Mouse (Mus musculus) heart, embryonic 10.5 days (tissue): ENCODE measurements around the gene Scgb3a1. TPM values are rescaled to one million over a fixed set of nuclear protein-coding genes. Genes with fewer than 3 reads are reported as not detected.

Experiments used
- DNase-seq: peaks from one replicate; pipeline ENCODE4 v3.0.0-alpha.2; 2017; ENCODE audit warnings: low spot score
- H3K27ac ChIP-seq: fragments of 300-500 bp; sonication (generic); 2 replicates; pipeline ENCODE4 v1.5.1; 2016; ENCODE audit warnings: mild to moderate bottlenecking
- H3K27me3 ChIP-seq: fragments of 300-500 bp; sonication (generic); 2 replicates; pipeline ENCODE4 v1.6.1; 2016; ENCODE audit warnings: mild to moderate bottlenecking; ENCODE audit not compliant: poor library complexity, insufficient read depth, severe bottlenecking
- H3K36me3 ChIP-seq: fragments of 300-500 bp; sonication (generic); 2 replicates; pipeline ENCODE4 v1.6.1; 2016; ENCODE audit warnings: mild to moderate bottlenecking, moderate library complexity
- H3K4me1 ChIP-seq: fragments of 300-500 bp; sonication (generic); 2 replicates; pipeline ENCODE4 v1.6.1; 2016; ENCODE audit warnings: mild to moderate bottlenecking
- H3K4me3 ChIP-seq: fragments of 300-500 bp; sonication (generic); 2 replicates; pipeline ENCODE4 v1.5.1; 2016; ENCODE audit warnings: mild to moderate bottlenecking, moderate library complexity
- H3K9me3 ChIP-seq: fragments of 300-500 bp; sonication (generic); 2 replicates; pipeline ENCODE4 v1.6.1; 2016; ENCODE audit warnings: mild to moderate bottlenecking, moderate library complexity
- WGBS: fragments of 180-500 bp; shearing (Covaris S2); methylation state at CpG from one replicate; pipeline ENCODE4 v1.1.7; 2016; 5-methylcytosine and 5-hydroxymethylcytosine counted together
- polyA plus RNA-seq: library from polyadenylated mRNA; unstranded; fragments of >200 nt; fragmentation: Nextera tagmentation; extraction: Ambion mirVana; gene quantifications from 2 replicates; pipeline ENCODE4 v1.2.1, GENCODE M21; 2016

Gene Scgb3a1
- polyA plus RNA-seq, 1 experiment from 2014 or later, result 0.30 TPM

DNA sequence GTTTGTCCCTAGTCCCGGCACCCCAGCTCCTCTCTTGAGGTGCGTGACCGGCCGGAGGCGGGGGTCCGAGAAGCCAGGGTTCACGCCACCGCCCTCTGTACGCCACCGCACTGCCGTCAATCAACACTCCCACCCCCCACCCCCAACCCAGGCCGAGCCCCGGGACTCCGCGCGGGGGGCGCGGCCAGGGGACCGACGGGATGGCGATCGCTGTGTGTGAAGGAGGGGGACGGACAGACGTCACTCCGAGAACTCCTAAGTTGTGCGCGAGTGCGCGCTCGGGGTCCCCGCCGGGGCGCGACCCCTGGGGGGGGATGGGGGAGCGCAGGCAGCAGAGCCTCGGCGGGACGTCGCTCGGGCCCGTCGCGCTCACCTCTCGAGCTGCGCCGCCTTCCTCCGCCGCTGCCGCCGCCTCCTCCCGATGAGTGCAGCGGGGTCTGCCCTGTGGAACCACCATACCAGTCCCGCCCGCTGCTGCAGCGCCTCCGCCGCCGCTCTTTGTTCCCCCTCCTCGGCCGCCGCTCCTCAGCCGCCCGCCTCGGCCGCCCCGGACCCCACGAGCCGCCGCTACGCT lies 48.7 kb downstream of the Scgb3a1 start:
- H3K27me3 ChIP-seq, result no peaks in the 10 kb centered on the region
- peak; percentile 81 for DNase-seq
- no peaks in the 10 kb centered on the region for H3K9me3 ChIP-seq
- H3K4me1 ChIP-seq, result peaks cover 21% of the 10 kb centered on the region
- peak overlapping the region; percentile 100 for H3K27ac ChIP-seq
- 1% methylated on average over 63 of the region's 70 CpGs for WGBS
- H3K4me3 ChIP-seq, result peak overlapping the region; percentile 98
- 0 out of 2 replicates have a peak, but pooled peaks cover 12% of the 10 kb centered on the region for H3K36me3 ChIP-seq

DNA sequence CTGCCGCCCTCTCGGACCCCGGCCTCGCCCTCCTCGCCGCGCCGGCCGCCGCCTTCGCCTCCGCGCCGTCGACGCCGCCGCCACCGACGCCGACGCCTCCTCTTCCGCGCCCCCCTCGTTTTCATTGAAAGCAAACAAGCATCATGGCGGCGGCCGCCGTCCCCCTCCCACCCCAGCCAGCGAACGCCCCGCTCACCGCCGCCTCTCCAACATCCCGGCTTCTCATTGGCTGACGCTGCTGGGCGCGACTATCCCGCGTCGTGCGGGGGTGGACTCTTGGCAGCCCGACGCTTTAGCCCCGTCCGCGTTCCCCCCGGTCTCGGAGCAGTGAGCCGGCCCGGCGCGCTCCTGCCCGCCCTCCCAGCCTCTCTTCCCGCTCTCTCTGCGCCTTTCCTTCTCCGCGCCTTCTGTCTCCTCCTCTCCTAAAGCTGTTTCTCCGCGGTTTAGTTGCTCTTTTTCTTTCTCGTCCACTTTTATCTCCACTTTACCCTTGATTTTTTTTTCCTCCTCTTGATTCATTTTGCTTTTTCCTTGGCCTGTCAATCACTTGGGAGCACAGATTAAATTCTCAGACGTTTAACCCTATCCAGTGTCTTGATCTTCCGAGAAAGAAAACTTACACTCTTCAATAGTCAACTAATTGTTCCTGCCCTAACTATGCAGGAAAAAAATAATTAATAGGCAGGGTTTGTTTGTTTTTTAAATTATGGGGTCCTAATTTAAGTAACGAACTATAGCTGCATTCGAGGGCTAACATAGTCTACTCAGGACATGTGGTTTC lies 49.3 kb downstream of the Scgb3a1 start, which contains the start of gene Cnot6:
Cnot6 (minus strand) TSS at position 169 of the 781 bp plus-strand sequence.
- 1% methylated on average over 65 of the region's 65 CpGs for WGBS
- peak; percentile 99 for DNase-seq

GRCm38 (mm10) chr11:49713336-49714334 lies 50.2 kb downstream of the Scgb3a1 start:
- peak overlapping the region; percentile 100 for H3K27ac ChIP-seq

More for the DNA sequence above, 49.3 kb downstream of the Scgb3a1 start, which contains the start of gene Cnot6:
- H3K36me3 ChIP-seq, result 0 out of 2 replicates have a peak, but pooled peaks cover 7% of the 10 kb centered on the region
- peaks cover 21% of the 10 kb centered on the region for H3K4me1 ChIP-seq
- peak within 1 kb of the TSS; percentile 100 for H3K27ac ChIP-seq
- H3K9me3 ChIP-seq, result no peaks in the 10 kb centered on the region
- H3K4me3 ChIP-seq, result peak within 1 kb of the TSS; percentile 98
- H3K27me3 ChIP-seq, result no peaks in the 10 kb centered on the region

More at GRCm38 (mm10) chr11:49713336-49714334, 50.2 kb downstream of the Scgb3a1 start:
- H3K27me3 ChIP-seq, result no peaks in the 10 kb centered on the region
- DNase-seq, result no peak
- 0 out of 2 replicates have a peak, but pooled peaks cover 3% of the 10 kb centered on the region for H3K36me3 ChIP-seq
- peaks cover 21% of the 10 kb centered on the region for H3K4me1 ChIP-seq
- 42% methylated on average over 20 of the region's 20 CpGs for WGBS
- H3K9me3 ChIP-seq, result no peaks in the 10 kb centered on the region
- H3K4me3 ChIP-seq, result peak overlapping the region; percentile 98

Other genes with a start within 250 kb of the Scgb3a1 start
- gene Olfr1389, start 240.5 kb upstream of the Scgb3a1 start, polyA plus RNA-seq, result not detected in 2 replicates
- gene Olfr1388, start 227.0 kb upstream of the Scgb3a1 start, polyA plus RNA-seq, result 0.16 and 0.18 TPM in 2 replicates
- gene Olfr1387, start 208.3 kb upstream of the Scgb3a1 start, polyA plus RNA-seq, result not detected in 2 replicates
- gene Olfr1386, start 198.6 kb upstream of the Scgb3a1 start, polyA plus RNA-seq, result not detected in 2 replicates
- not detected in 2 replicates for gene Olfr1385, start 174.5 kb upstream of the Scgb3a1 start, polyA plus RNA-seq
- gene Olfr1384, start 156.9 kb upstream of the Scgb3a1 start, polyA plus RNA-seq, result not detected in 2 replicates
- gene Olfr1383, start 144.0 kb upstream of the Scgb3a1 start, polyA plus RNA-seq, result not detected in 2 replicates
- gene Olfr1382, start 135.4 kb upstream of the Scgb3a1 start, polyA plus RNA-seq, result not detected in 2 replicates
- not detected in 2 replicates for gene Olfr1381, start 120.2 kb upstream of the Scgb3a1 start, polyA plus RNA-seq
- not detected in 2 replicates for gene Olfr1380, start 106.7 kb upstream of the Scgb3a1 start, polyA plus RNA-seq
- gene Flt4, start 54.3 kb upstream of the Scgb3a1 start, polyA plus RNA-seq, result 7.3 and 8.2 TPM in 2 replicates
- 47.0 and 56.0 TPM in 2 replicates for gene Cnot6, start 49.1 kb downstream of the Scgb3a1 start, polyA plus RNA-seq
- gene Gfpt2, start 130.6 kb downstream of the Scgb3a1 start, polyA plus RNA-seq, result 21.3 and 24.5 TPM in 2 replicates
- 30.2 and 31.5 TPM in 2 replicates for gene Mapk9, start 183.1 kb downstream of the Scgb3a1 start, polyA plus RNA-seq
- 0.17 and 0.20 TPM in 2 replicates for gene Rasgef1c, start 238.2 kb downstream of the Scgb3a1 start, polyA plus RNA-seq